Mouse (Mus musculus): ENCODE measurements at regions not wholly inside any gene's neighbourhood (a gene's known extent, or its start where the extent isn't known, plus 50 kb on each side); places are given as distances from the start of the nearest gene placed in this dataset.

GRCm38 (mm10) chr2:48318384-48319030 lies 495.4 kb upstream of the Acvr2a start:
- TF ChIP-seq ZC3H11A (IDR thresholded peaks at IDR 0.05; ENCODE audit: borderline replicate concordance, low read depth, low read length) (no peak), CHD2 (IDR thresholded peaks at IDR 0.05; ENCODE audit: low read depth, low read length) (no peak)
